Mouse (Mus musculus) kidney, embryonic 15.5 days (tissue): ENCODE results near the gene Golt1a. TPM values are rescaled to one million over a fixed set of nuclear protein-coding genes. Genes with fewer than 3 reads are reported as not detected.
"Not testable (repeated sequence)": the region's sequence is repeated elsewhere in the genome, so short reads cannot be mapped to it uniquely, and the experiment has no call there.

Experiments
- ATAC-seq: fragments of 200-750 bp; cut with Nextera tagmentation; replicated peaks from 2 replicates; pipeline ENCODE4 v1.8.0; 2017; ENCODE audit warnings: moderate TSS enrichment; ENCODE audit not compliant: low FRiP score
- H3K27ac ChIP-seq: fragments of 300-500 bp; sonication (generic); 2 replicates; pipeline ENCODE4 v1.5.1; 2015; ENCODE audit warnings: mild to moderate bottlenecking, inconsistent platforms
- H3K27me3 ChIP-seq: fragments of 300-500 bp; sonication (generic); 2 replicates; pipeline ENCODE4 v1.6.1; 2015; ENCODE audit warnings: inconsistent platforms
- H3K36me3 ChIP-seq: fragments of 300-500 bp; sonication (generic); 2 replicates; pipeline ENCODE4 v1.6.1; 2015; ENCODE audit warnings: inconsistent platforms
- H3K4me1 ChIP-seq: fragments of 300-500 bp; sonication (generic); 2 replicates; pipeline ENCODE4 v1.6.1; 2015; ENCODE audit warnings: inconsistent platforms
- H3K4me2 ChIP-seq: fragments of 300-500 bp; sonication (generic); 2 replicates; pipeline ENCODE4 v1.6.1; 2015; ENCODE audit warnings: moderate library complexity, mild to moderate bottlenecking, inconsistent platforms
- H3K4me3 ChIP-seq: fragments of 300-500 bp; sonication (generic); replicated peaks from 2 replicates; pipeline ENCODE4 v1.5.1; 2015; ENCODE audit warnings: mild to moderate bottlenecking, inconsistent platforms
- H3K9ac ChIP-seq: fragments of 300-500 bp; sonication (generic); 2 replicates; pipeline ENCODE4 v1.6.1; 2015; ENCODE audit warnings: mild to moderate bottlenecking, inconsistent platforms
- H3K9me3 ChIP-seq: fragments of 300-500 bp; sonication (generic); replicated peaks from 2 replicates; pipeline ENCODE4 v1.6.1; 2016; ENCODE audit warnings: inconsistent platforms
- WGBS: fragments of 180-500 bp; shearing (Covaris S2); methylation state at CpG from one replicate; pipeline ENCODE4 v1.1.7; 2015; ENCODE audit warnings: mixed read lengths; 5-methylcytosine and 5-hydroxymethylcytosine counted together
- polyA plus RNA-seq: library from polyadenylated mRNA; unstranded; fragments of >200 nt; fragmentation: Nextera tagmentation; extraction: Ambion mirVana; gene quantifications from 2 replicates; pipeline ENCODE4 v1.2.1, GENCODE M21; 2015

Gene Golt1a
- polyA plus RNA-seq, 1 experiment from 2014 or later = 5.2 TPM

GRCm38 (mm10) chr1:133328896-133329637 lies 19.5 kb downstream of the Golt1a start:
- 0 out of 2 replicates have a peak overlapping the region, but pooled peaks have one; percentile 15 for H3K9ac ChIP-seq
- no peak overlapping the region for H3K27ac ChIP-seq

GRCm38 (mm10) chr1:133329638-133329964 lies 20.0 kb downstream of the Golt1a start:
- no peak for ATAC-seq
- peaks cover 8% of the 10 kb centered on the region for H3K4me1 ChIP-seq
- H3K36me3 ChIP-seq = no peaks in the 10 kb centered on the region
- peak overlapping the region; percentile 31 for H3K4me3 ChIP-seq
- H3K4me2 ChIP-seq = peak overlapping the region; percentile 61
- WGBS = 28% methylated on average over 7 of the region's 7 CpGs
- H3K27ac ChIP-seq = no peak overlapping the region
- H3K9me3 ChIP-seq = no peaks in the 10 kb centered on the region
- H3K9ac ChIP-seq = 0 out of 2 replicates have a peak overlapping the region, but pooled peaks have one; percentile 15
- H3K27me3 ChIP-seq = peaks cover 43% of the 10 kb centered on the region

More at GRCm38 (mm10) chr1:133328896-133329637, 19.5 kb downstream of the Golt1a start:
- Histone ChIP-seq H3K9me3 (no peaks in the 10 kb centered on the region), H3K4me3 (peak overlapping the region; percentile 31), H3K4me1 (peaks cover 8% of the 10 kb centered on the region), H3K4me2 (peak overlapping the region; percentile 61), H3K36me3 (no peaks in the 10 kb centered on the region), H3K27me3 (peaks cover 43% of the 10 kb centered on the region)
- 8% methylated on average over 34 of the region's 34 CpGs for WGBS
- no peak; the same call in 1 of the 2 replicates for ATAC-seq

- WGBS = 75% methylated on average over 3 of the region's 3 CpGs
- Histone ChIP-seq H3K9ac (no peak overlapping the region), H3K27ac (no peak overlapping the region), H3K36me3 (no peaks in the 10 kb centered on the region), H3K9me3 (no peaks in the 10 kb centered on the region), H3K4me2 (no peak overlapping the region), H3K4me1 (peaks cover 8% of the 10 kb centered on the region), H3K27me3 (peaks cover 43% of the 10 kb centered on the region), H3K4me3 (no peak overlapping the region)
- no peak for ATAC-seq
Measured at GRCm38 (mm10) chr1:133331142-133331541, 21.5 kb downstream of the Golt1a start.

- WGBS = 91% methylated on average over 11 of the region's 11 CpGs
- Histone ChIP-seq H3K4me1 (peaks cover 8% of the 10 kb centered on the region), H3K4me3 (no peak overlapping the region), H3K36me3 (no peaks in the 10 kb centered on the region), H3K9ac (no peak overlapping the region), H3K4me2 (no peak overlapping the region), H3K27me3 (peaks cover 36% of the 10 kb centered on the region), H3K27ac (no peak overlapping the region), H3K9me3 (no peaks in the 10 kb centered on the region)
- no peak for ATAC-seq
Measured at GRCm38 (mm10) chr1:133332656-133333430, 23.2 kb downstream of the Golt1a start.

GRCm38 (mm10) chr1:133333937-133334336 lies 24.3 kb downstream of the Golt1a start:
- no peak overlapping the region for H3K4me2 ChIP-seq

GRCm38 (mm10) chr1:133340403-133340802 lies 30.8 kb downstream of the Golt1a start:
- H3K4me1 ChIP-seq, H3K9ac ChIP-seq, H3K4me3 ChIP-seq, H3K27ac ChIP-seq, H3K36me3 ChIP-seq, H3K4me2 ChIP-seq, H3K9me3 ChIP-seq, ATAC-seq, H3K27me3 ChIP-seq: not testable (repeated sequence)
- WGBS = 64% methylated on average over 1 of the region's 1 CpGs

More at GRCm38 (mm10) chr1:133333937-133334336, 24.3 kb downstream of the Golt1a start:
- 85% methylated on average over 6 of the region's 6 CpGs for WGBS
- Histone ChIP-seq H3K4me1 (peaks cover 8% of the 10 kb centered on the region), H3K27ac (no peak overlapping the region), H3K4me3 (no peak overlapping the region), H3K36me3 (no peaks in the 10 kb centered on the region), H3K27me3 (peaks cover 25% of the 10 kb centered on the region), H3K9ac (no peak overlapping the region), H3K9me3 (no peaks in the 10 kb centered on the region)
- ATAC-seq = no peak

GRCm38 (mm10) chr1:133344357-133344756 lies 34.8 kb downstream of the Golt1a start:
- Histone ChIP-seq H3K36me3 (no peaks in the 10 kb centered on the region), H3K27ac (no peak overlapping the region), H3K4me2 (no peak overlapping the region), H3K27me3 (no peaks in the 10 kb centered on the region), H3K4me1 (peaks cover 5% of the 10 kb centered on the region; the same call in 1 of the 2 replicates), H3K9me3 (no peaks in the 10 kb centered on the region), H3K9ac (no peak overlapping the region), H3K4me3 (no peak overlapping the region)
- no peak; the same call in 1 of the 2 replicates for ATAC-seq
- 74% methylated on average over 2 of the region's 2 CpGs for WGBS

GRCm38 (mm10) chr1:133346531-133346930 lies 36.9 kb downstream of the Golt1a start:
- no peak overlapping the region for H3K9ac ChIP-seq
- H3K9me3 ChIP-seq = no peaks in the 10 kb centered on the region
- 86% methylated on average over 9 of the region's 9 CpGs for WGBS
- no peak overlapping the region for H3K4me2 ChIP-seq
- H3K27me3 ChIP-seq = no peaks in the 10 kb centered on the region
- no peak overlapping the region for H3K4me3 ChIP-seq
- H3K4me1 ChIP-seq = peaks cover 11% of the 10 kb centered on the region
- ATAC-seq = no peak
- H3K27ac ChIP-seq = no peak overlapping the region
- no peaks in the 10 kb centered on the region for H3K36me3 ChIP-seq

- H3K27me3 ChIP-seq = 0 out of 2 replicates have a peak, but pooled peaks cover 2% of the 10 kb centered on the region
- no peak overlapping the region for H3K4me3 ChIP-seq
- no peak overlapping the region for H3K27ac ChIP-seq
- peaks cover 15% of the 10 kb centered on the region for H3K4me1 ChIP-seq
- H3K4me2 ChIP-seq = no peak overlapping the region
- no peak for ATAC-seq
- no peaks in the 10 kb centered on the region for H3K9me3 ChIP-seq
- H3K36me3 ChIP-seq = no peaks in the 10 kb centered on the region
- 55% methylated on average over 3 of the region's 3 CpGs for WGBS
- H3K9ac ChIP-seq = no peak overlapping the region
Measured at GRCm38 (mm10) chr1:133347226-133347625, 37.6 kb downstream of the Golt1a start.

GRCm38 (mm10) chr1:133347693-133348520 lies 38.3 kb downstream of the Golt1a start:
- Histone ChIP-seq H3K9me3 (no peaks in the 10 kb centered on the region), H3K27me3 (0 out of 2 replicates have a peak, but pooled peaks cover 4% of the 10 kb centered on the region), H3K27ac (no peak overlapping the region), H3K9ac (no peak overlapping the region), H3K4me3 (no peak overlapping the region), H3K36me3 (no peaks in the 10 kb centered on the region), H3K4me2 (no peak overlapping the region), H3K4me1 (peaks cover 15% of the 10 kb centered on the region)
- ATAC-seq = no peak
- WGBS = 54% methylated on average over 11 of the region's 11 CpGs

GRCm38 (mm10) chr1:133350210-133350609 lies 40.6 kb downstream of the Golt1a start, which contains the start of gene Ren1:
Gene Ren1, plus strand, starts transcription at chr1:133350510.
- Histone ChIP-seq H3K27me3 (peaks cover 8% of the 10 kb centered on the region; the same call in 1 of the 2 replicates), H3K4me1 (peaks cover 13% of the 10 kb centered on the region), H3K4me2 (no peak within 1 kb of the TSS), H3K36me3 (no peaks in the 10 kb centered on the region), H3K27ac (no peak within 1 kb of the TSS), H3K9ac (no peak within 1 kb of the TSS), H3K4me3 (no peak within 1 kb of the TSS), H3K9me3 (no peaks in the 10 kb centered on the region)
- WGBS = 80% methylated on average over 1 of the region's 1 CpGs
- no peak for ATAC-seq
